Mouse (Mus musculus): ENCODE results near the gene Zbtb11. TPM values are rescaled to one million over a fixed set of nuclear protein-coding genes. Genes with fewer than 3 reads are reported as not detected.
"Not testable (repeated sequence)": the region's sequence is repeated elsewhere in the genome, so short reads cannot be mapped to it uniquely, and the experiment has no call there.

Gene Zbtb11
- polyA plus RNA-seq, 1 experiment from 2014 or later: 15.9 TPM

GRCm38 (mm10) chr16:56027854-56028629 lies 54.4 kb downstream of the Zbtb11 start:
- H3K4me2 ChIP-seq: peak overlapping the region; percentile 72
- peaks cover 15% of the 10 kb centered on the region for H3K4me1 ChIP-seq (ENCODE audit: control insufficient read depth, insufficient read depth, low read length)
- H3K27ac ChIP-seq (ENCODE audit: low read depth, low read length): no peak overlapping the region
- 56% methylated on average over 12 of the region's 12 CpGs for WGBS
- no peaks in the 10 kb centered on the region for H3K27me3 ChIP-seq (ENCODE audit: control insufficient read depth, insufficient read depth, low read length)
- peak overlapping the region; percentile 98 for H3K4me3 ChIP-seq (ENCODE audit: low read depth, low read length)
- no peak for DNase-seq (ENCODE audit: low spot score, missing footprints)
- H3K9me3 ChIP-seq (ENCODE audit: control insufficient read depth, low read length): no peaks in the 10 kb centered on the region
- peaks cover 3% of the 10 kb centered on the region; the same call in 1 of the 2 replicates for H3K36me3 ChIP-seq (ENCODE audit: control insufficient read depth, insufficient read depth, low read length)
- no peak for ATAC-seq (ENCODE audit: low FRiP score)
- H3K9ac ChIP-seq (ENCODE audit: low read length): peak overlapping the region; percentile 97

DNA sequence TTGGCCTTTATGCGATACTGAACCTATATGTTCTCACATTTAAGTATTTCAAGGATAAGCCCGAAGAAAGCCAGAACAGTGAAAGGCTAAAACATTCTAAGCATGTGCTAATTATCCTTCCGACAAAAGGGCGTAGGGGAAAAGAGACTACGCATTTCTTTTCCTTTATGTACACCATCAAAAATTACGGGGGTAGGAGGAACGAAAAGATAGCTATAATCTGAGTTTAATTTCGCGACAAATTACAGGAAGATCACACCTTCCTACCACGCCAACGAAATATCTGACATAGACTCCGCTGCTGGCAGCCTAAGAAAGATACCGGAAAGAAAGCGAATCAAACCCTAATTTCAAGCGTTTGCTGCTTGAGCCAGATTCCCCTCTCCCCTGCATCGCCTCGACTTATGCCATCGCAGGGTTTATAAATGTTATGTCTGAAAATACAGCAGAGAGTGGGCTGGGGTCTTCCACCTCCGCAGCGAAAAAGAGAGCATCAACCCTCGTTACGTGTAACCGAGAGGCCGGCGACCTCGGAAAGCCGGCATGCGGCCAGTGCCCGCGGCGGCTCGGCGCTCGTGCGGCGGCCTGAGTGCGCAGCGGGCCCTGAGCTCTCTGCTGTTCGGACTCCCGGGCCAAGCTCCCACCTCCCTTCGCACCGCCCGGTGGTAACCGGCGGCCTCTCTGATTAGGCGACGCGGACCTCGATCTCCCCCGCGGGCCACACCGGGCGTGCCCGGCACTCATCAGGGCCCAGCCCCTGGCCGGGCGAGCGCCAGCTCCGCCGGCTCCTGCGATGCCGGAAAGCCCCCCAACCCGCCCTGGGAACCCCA lies 55.3 kb downstream of the Zbtb11 start:
- peaks cover 3% of the 10 kb centered on the region; the same call in 1 of the 2 replicates for H3K36me3 ChIP-seq (ENCODE audit: control insufficient read depth, insufficient read depth, low read length)
- H3K27ac ChIP-seq (ENCODE audit: low read depth, low read length): peak overlapping the region; percentile 75
- peak overlapping the region; percentile 97 for H3K9ac ChIP-seq (ENCODE audit: low read length)
- H3K4me2 ChIP-seq: peak overlapping the region; percentile 72
- peak; percentile 90 for ATAC-seq (ENCODE audit: low FRiP score)
- peak; percentile 98 for DNase-seq (ENCODE audit: low spot score, missing footprints)
- under 1% methylated on average over 61 of the region's 62 CpGs for WGBS
- no peaks in the 10 kb centered on the region for H3K9me3 ChIP-seq (ENCODE audit: control insufficient read depth, low read length)
- peaks cover 15% of the 10 kb centered on the region for H3K4me1 ChIP-seq (ENCODE audit: control insufficient read depth, insufficient read depth, low read length)
- H3K27me3 ChIP-seq (ENCODE audit: control insufficient read depth, insufficient read depth, low read length): no peaks in the 10 kb centered on the region
- peak overlapping the region; percentile 98 for H3K4me3 ChIP-seq (ENCODE audit: low read depth, low read length)

DNA sequence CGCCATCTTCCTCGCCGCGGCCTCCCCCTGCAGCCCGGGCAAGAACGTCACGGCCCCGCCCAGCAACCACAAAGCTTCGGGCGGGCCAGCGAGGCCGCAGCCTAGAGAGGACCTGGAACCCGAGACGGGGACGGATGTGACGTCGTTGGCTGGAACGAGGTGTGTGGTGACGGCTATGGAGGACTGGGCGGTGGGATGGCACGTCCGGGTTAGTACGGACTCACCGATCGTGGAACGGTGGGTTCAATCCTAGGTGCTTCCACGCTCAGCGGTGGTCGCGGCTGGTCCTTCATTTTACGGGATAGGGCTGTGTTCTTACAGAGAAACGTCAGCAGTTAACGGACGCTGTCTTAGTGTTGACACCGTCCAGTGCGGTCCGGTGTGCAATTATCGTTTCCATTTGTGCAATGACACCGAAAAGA lies 56.0 kb downstream of the Zbtb11 start, which contains the start of gene Pcnp:
Gene Pcnp, minus strand, starts transcription at position 79 of the 422 bp plus-strand sequence.
- peak within 1 kb of the TSS; percentile 98 for H3K4me3 ChIP-seq (ENCODE audit: low read depth, low read length)
- H3K9ac ChIP-seq (ENCODE audit: low read length): peak within 1 kb of the TSS; percentile 97
- WGBS: under 1% methylated on average over 39 of the region's 39 CpGs
- DNase-seq (ENCODE audit: low spot score, missing footprints) (peak; percentile 100), ATAC-seq (ENCODE audit: low FRiP score) (peak; percentile 100)
- peak within 1 kb of the TSS; percentile 75 for H3K27ac ChIP-seq (ENCODE audit: low read depth, low read length)
- peaks cover 6% of the 10 kb centered on the region; the same call in 1 of the 2 replicates for H3K36me3 ChIP-seq (ENCODE audit: control insufficient read depth, insufficient read depth, low read length)
- H3K9me3 ChIP-seq (ENCODE audit: control insufficient read depth, low read length): no peaks in the 10 kb centered on the region
- peaks cover 15% of the 10 kb centered on the region for H3K4me1 ChIP-seq (ENCODE audit: control insufficient read depth, insufficient read depth, low read length)
- no peaks in the 10 kb centered on the region for H3K27me3 ChIP-seq (ENCODE audit: control insufficient read depth, insufficient read depth, low read length)
- peak within 1 kb of the TSS; percentile 72 for H3K4me2 ChIP-seq

DNA sequence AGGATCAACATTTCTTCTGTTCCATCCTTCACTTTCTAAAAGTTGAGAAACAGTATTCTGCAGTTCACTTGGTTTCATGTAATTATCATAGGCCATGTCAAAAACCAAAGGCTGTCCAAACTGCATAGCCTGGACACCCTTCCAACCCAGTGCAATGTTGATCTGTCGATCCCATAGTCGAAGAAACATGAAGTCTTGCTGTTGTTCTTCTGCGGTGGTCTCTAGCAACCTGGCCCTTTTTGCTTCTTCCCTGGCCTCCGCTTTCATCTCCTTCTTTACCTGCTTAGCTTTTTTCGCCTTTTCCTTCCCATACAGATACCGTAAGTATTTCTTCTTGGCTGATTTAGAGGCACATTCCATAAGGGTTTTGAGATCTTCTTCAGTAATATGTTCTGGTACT lies 60.9 kb downstream of the Zbtb11 start:
- H3K4me2 ChIP-seq: no peak overlapping the region
- no peak overlapping the region for H3K9ac ChIP-seq (ENCODE audit: low read length)
- ATAC-seq (ENCODE audit: low FRiP score) (no peak), DNase-seq (ENCODE audit: low spot score, missing footprints) (no peak)
- H3K4me1 ChIP-seq (ENCODE audit: control insufficient read depth, insufficient read depth, low read length): peaks cover 19% of the 10 kb centered on the region
- H3K36me3 ChIP-seq (ENCODE audit: control insufficient read depth, insufficient read depth, low read length): peaks cover 6% of the 10 kb centered on the region; the same call in 1 of the 2 replicates
- H3K4me3 ChIP-seq (ENCODE audit: low read depth, low read length): no peak overlapping the region
- H3K27me3 ChIP-seq (ENCODE audit: control insufficient read depth, insufficient read depth, low read length): no peaks in the 10 kb centered on the region
- H3K9me3 ChIP-seq (ENCODE audit: control insufficient read depth, low read length): no peaks in the 10 kb centered on the region
- H3K27ac ChIP-seq (ENCODE audit: low read depth, low read length): no peak overlapping the region
- WGBS: 99% methylated on average over 6 of the region's 6 CpGs

- Histone ChIP-seq H3K4me1 (ENCODE audit: control insufficient read depth, insufficient read depth, low read length) (peaks cover 13% of the 10 kb centered on the region), H3K4me3 (ENCODE audit: low read depth, low read length) (peak overlapping the region; percentile 85), H3K9ac (ENCODE audit: low read length) (peak overlapping the region; percentile 89), H3K36me3 (ENCODE audit: control insufficient read depth, insufficient read depth, low read length) (peaks cover 6% of the 10 kb centered on the region; the same call in 1 of the 2 replicates), H3K9me3 (ENCODE audit: control insufficient read depth, low read length) (no peaks in the 10 kb centered on the region), H3K4me2 (peak overlapping the region; percentile 50), H3K27ac (ENCODE audit: low read depth, low read length) (no peak overlapping the region), H3K27me3 (ENCODE audit: control insufficient read depth, insufficient read depth, low read length) (no peaks in the 10 kb centered on the region)
- ATAC-seq (ENCODE audit: low FRiP score) (no peak), DNase-seq (ENCODE audit: low spot score, missing footprints) (no peak)
- 66% methylated on average over 6 of the region's 6 CpGs for WGBS
These were observed 62.8 kb downstream of the Zbtb11 start for GRCm38 (mm10) chr16:56036501-56036900.

- ATAC-seq (ENCODE audit: low FRiP score) (peak; percentile 100), DNase-seq (ENCODE audit: low spot score, missing footprints) (peak; percentile 100)
- Histone ChIP-seq H3K4me2 (peak within 1 kb of the TSS; percentile 50), H3K4me3 (ENCODE audit: low read depth, low read length) (peak within 1 kb of the TSS; percentile 85), H3K4me1 (ENCODE audit: control insufficient read depth, insufficient read depth, low read length) (peaks cover 13% of the 10 kb centered on the region), H3K9me3 (ENCODE audit: control insufficient read depth, low read length) (no peaks in the 10 kb centered on the region), H3K36me3 (ENCODE audit: control insufficient read depth, insufficient read depth, low read length) (peaks cover 6% of the 10 kb centered on the region; the same call in 1 of the 2 replicates), H3K27ac (ENCODE audit: low read depth, low read length) (peak within 1 kb of the TSS; percentile 70), H3K9ac (ENCODE audit: low read length) (peak within 1 kb of the TSS; percentile 89), H3K27me3 (ENCODE audit: control insufficient read depth, insufficient read depth, low read length) (no peaks in the 10 kb centered on the region)
- WGBS: under 1% methylated on average over 63 of the region's 63 CpGs
These were observed 63.7 kb downstream of the Zbtb11 start, which contains the start of gene Trmt10c for GRCm38 (mm10) chr16:56037138-56038010. Trmt10c (minus strand) TSS chr16:56037819.

GRCm38 (mm10) chr16:56038090-56038489 lies 64.4 kb downstream of the Zbtb11 start:
- H3K9ac ChIP-seq (ENCODE audit: low read length): peak overlapping the region; percentile 89; the same call in 1 of the 2 replicates
- no peak for DNase-seq (ENCODE audit: low spot score, missing footprints)
- peaks cover 13% of the 10 kb centered on the region for H3K4me1 ChIP-seq (ENCODE audit: control insufficient read depth, insufficient read depth, low read length)
- peak overlapping the region; percentile 50 for H3K4me2 ChIP-seq
- no peaks in the 10 kb centered on the region for H3K9me3 ChIP-seq (ENCODE audit: control insufficient read depth, low read length)
- peaks cover 6% of the 10 kb centered on the region; the same call in 1 of the 2 replicates for H3K36me3 ChIP-seq (ENCODE audit: control insufficient read depth, insufficient read depth, low read length)
- WGBS: 30% methylated on average over 8 of the region's 8 CpGs
- ATAC-seq (ENCODE audit: low FRiP score): peak; percentile 31; the same call in 1 of the 2 replicates
- peak overlapping the region; percentile 70; the same call in 1 of the 2 replicates for H3K27ac ChIP-seq (ENCODE audit: low read depth, low read length)
- peak overlapping the region; percentile 85 for H3K4me3 ChIP-seq (ENCODE audit: low read depth, low read length)
- H3K27me3 ChIP-seq (ENCODE audit: control insufficient read depth, insufficient read depth, low read length): no peaks in the 10 kb centered on the region

- no CpG with 5 or more reads among the region's 4 CpGs for whole genome bisulfite sequencing
- H3K36me3 ChIP-seq (ENCODE audit: control insufficient read depth, insufficient read depth, low read length); H3K4me2 ChIP-seq: not testable (repeated sequence)
These were observed 74.4 kb downstream of the Zbtb11 start, which contains the start of gene Senp7 for GRCm38 (mm10) chr16:56048038-56048437. Senp7 (plus strand) TSS chr16:56048338.

More at GRCm38 (mm10) chr16:56048038-56048437, 74.4 kb downstream of the Zbtb11 start, which contains the start of gene Senp7:
- not testable (repeated sequence) for H3K27ac ChIP-seq (ENCODE audit: low read depth, low read length); H3K4me3 ChIP-seq (ENCODE audit: low read depth, low read length); DNase-seq (ENCODE audit: low spot score, missing footprints); H3K9me3 ChIP-seq (ENCODE audit: control insufficient read depth, low read length); H3K27me3 ChIP-seq (ENCODE audit: control insufficient read depth, insufficient read depth, low read length); H3K4me1 ChIP-seq (ENCODE audit: control insufficient read depth, insufficient read depth, low read length); H3K9ac ChIP-seq (ENCODE audit: low read length); ATAC-seq (ENCODE audit: low FRiP score)

Data from midbrain, embryonic 11.5 days (tissue).